Mouse (Mus musculus) thymus, postnatal 0 days (tissue): Measurements from ENCODE around the gene Pnp. TPM values are rescaled to one million over a fixed set of nuclear protein-coding genes. Genes with fewer than 3 reads are reported as not detected.
"Not testable (repeated sequence)": the region's sequence is repeated elsewhere in the genome, so short reads cannot be mapped to it uniquely, and the experiment has no call there.

Experiments
- DNase-seq: peaks from one replicate; pipeline ENCODE4 v3.0.0-alpha.2; 2015; ENCODE audit warnings: low spot score
- polyA plus RNA-seq: library from polyadenylated mRNA; unstranded; fragments of >200 nt; fragmentation: Nextera tagmentation; extraction: Ambion mirVana; gene quantifications from 2 replicates; pipeline ENCODE4 v1.2.1, GENCODE M21; 2015

Gene Pnp
- polyA plus RNA-seq, 1 experiment from 2014 or later: 54.2 TPM

DNA sequence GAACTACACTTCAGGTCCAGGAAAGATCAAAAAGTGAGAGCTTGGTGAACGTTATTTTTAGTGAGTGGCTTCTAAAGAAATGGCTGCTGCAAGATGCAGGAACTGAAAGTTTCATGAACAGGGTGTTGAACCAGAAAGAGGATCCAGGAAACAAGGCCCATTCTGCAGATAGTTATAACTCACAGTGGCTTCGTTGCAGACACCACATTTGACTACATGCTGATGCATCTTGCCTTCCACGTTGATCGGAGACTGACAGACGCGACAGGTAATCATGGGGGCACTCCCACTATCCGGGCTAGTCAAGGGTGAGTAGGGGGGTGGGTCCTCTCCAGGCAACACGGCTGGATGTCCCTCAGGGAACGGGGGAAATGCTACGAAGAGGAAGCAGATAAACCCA is 931 bp upstream of the Pnp start:
- no peak for DNase-seq

DNA sequence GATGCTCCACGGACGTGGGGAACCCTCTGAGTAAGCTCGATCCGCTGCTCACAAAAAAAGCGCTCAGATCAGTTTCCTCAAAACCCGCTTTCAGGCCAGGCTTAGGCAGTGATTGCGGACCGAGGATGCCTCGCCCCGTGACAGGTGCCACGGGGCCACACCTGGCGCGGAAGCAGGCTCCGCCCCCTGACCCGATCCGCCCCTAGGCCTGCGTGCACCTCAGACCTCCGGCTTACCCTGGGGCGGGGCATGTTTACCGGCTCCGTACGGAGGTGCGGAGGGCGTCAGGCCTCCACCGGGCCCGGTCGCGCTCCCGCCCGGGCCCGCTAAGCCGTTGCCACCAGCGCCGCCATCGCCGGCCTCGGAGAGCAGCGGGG is 517 bp upstream of the Pnp start:
- peak; percentile 68 for DNase-seq

DNA sequence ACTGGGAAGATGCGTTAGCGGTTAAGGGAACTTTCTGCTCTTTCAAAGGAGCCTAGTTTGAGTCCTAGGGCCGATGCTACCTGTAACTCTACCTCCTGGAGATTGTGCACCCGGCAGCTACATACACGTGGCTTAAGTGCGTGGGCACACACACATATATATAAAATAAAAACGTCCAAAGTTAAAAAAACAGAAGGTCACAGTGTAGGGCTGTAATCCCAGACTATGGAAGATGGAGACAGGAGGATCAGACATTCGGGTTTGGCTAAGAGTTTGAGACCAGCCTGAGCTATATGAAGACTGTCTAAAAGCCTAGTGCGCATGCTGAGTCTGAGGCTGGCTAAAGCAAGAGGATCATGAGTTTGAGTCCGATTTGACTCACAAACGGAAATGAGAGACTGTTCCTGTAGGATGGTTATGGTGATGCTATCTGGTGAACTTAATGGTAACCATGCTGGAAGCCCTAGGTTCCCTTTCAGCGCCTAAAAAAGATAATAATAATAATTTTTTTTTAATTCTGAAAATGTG is 675 bp downstream of the Pnp start:
- DNase-seq: no peak

DNA sequence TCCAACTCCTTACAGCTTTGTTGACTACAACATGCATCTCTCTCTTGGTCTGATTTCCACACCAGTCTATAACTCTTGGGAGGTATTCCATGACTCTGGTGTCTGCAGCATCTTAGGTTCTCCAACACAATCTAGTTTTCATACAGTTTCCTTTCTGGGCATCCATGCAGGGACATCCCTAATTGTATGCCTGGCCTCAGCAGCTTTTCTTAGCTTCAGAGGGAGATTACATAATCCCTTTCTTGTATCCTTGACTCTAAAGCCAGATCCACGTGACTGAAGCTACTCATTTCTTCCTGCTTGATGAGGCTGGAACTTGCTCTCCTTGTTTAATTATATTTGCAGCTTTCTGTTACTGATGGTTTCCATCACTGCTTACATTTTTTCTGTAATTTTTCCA is 5.8 kb downstream of the Pnp start:
- DNase-seq: no peak

DNA sequence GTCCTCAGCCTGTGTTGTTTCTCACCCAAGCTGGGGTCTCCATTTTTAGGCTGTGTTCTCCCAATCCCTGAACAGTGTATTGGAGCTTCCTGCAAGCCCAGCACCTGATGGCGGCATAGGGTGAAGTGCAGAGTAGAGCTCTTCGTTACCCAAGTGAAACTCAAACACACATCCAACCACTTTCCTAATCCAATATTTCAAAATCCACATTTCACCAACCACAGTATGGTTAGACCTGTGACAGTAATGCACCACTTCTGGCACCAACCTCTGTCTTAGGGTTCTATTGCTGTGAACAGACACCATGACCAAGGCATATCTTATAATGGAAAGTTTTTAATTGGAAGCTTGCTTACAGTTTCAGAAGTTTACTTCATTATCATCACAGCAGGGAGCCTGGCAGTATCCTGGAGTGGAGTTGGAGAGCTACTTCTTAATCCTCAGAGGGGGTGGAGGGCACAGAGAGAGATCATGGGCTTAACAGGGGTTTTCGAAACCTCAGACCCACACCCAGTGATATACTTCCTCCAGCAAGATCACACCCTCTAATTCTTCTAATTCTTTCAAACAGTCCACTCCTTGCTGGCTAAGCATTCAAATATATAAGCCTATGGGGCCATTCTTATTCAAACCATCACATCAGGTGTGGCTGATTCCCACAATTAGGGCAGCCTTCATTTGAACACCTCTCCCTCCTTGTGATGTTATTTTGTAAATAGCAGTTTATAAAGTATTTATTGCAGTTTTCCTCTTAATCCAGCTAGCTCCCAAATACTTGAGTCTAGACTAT is 7.4 kb downstream of the Pnp start:
- DNase-seq: no peak

DNA sequence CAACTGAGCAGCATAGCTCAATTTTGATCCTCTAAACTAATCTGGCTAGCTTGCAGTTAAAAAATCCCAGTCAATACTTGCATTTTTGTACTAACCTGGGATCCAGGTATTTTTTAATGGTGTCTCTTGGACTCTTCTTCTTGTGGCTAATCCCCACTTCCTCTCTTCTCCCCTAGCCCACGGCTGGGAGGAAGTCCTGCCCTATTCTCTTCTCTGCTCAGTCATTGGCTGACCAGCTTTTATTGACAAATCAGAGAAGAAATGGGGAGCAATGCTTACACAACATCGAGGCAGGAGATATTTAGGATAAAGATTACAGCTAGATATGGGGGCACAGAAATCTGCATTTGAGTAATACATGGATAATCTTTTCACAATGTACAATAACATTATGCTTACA is 8.1 kb downstream of the Pnp start:
- DNase-seq: no peak

DNA sequence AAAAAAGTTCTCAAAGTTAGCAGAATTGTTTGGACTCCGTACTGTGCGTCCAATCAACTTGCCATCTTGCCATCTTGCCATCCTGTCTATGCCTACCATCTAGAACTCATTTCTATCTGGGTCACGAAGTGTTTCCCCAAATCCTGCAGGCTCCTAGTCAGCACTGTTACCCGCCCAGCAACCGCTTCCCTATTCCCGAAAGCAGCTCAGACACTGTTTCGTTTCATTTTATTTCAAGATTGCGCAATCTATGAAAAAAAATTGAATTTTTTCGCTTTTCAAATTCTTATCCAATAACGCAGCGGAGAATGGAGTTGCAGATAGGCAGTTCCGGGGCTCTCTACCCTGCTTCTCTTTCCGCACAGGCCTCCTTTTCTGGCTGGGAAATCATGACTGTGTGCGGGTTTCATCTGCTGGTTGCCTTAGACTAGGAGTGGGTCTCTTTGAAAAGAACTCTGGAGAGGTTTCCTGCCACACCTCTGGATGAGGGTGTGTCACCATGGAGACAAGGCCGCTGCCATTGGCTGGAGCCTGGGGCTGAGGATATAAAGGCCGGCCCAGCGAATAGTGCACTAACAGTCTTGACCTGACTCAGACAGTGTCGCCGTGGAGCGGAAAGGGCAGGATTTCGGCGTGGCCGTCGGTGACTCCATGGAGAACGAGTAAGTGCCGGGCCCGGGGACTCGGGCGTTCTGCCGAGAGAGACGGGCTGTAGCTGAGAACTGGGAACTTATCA is 13.2 kb downstream of the Pnp start, which contains the start of gene Gm49342:
Gene Gm49342 (plus strand): TSS at position 586 of the 736 bp plus-strand sequence.
- peak; percentile 76 for DNase-seq

DNA sequence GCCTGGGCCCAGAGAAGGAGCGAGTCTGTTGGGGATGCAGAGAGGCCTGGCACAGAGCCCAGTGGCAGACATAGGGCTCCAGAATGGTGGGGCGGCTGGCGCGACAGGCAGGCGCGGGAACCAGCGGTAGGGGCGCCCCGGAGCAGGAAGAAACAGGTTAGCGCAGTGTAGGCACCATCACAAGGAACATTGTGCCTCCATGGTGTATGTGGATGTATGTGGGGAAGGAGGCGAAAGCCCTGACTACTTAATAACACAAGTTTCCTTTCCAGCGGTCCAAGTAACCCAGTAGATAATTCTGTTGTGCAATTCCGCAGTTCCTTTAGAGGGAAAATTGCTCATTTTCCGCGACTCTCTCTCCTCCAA is 13.8 kb downstream of the Pnp start:
- peak; percentile 56 for DNase-seq

DNA sequence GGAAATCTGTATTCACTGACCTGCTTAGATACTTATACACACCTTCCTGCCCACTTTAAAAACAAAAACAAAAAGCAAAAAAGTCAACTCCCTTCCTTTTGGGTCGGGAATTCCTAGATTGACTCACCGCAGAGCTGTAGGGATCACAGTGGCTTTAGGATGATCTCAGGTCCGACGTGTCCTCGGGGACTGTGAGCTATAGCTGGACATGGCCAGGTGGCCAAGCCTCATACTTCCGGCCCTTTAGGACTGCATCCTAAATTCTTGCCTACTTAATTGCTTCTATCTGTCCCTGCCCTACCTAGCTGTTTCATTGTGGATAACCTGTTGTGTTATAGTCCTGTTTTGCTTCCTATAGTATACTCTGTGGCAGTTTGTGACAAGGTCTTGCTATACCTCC is 14.2 kb downstream of the Pnp start:
- not testable (repeated sequence) for DNase-seq

DNA sequence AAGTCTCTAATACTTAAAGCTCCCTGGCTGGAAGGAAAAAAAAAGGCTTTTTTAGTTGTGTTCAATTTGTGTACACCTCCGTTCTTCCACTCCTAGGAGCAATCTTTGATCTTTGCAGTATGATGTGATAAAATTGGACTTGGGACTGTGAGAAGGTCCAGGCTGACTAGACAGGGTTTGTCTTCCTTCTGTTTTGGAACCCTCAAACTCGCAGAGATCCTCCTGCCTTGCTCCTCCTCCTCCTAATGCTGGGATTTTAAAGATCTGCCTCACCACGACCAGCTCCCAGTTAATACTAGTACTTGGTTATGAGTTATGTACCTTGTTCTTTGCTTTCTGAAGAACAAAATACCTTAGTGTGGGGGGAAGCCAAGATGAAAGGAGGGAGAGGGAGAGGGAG is 14.6 kb downstream of the Pnp start:
- not testable (repeated sequence) for DNase-seq

DNA sequence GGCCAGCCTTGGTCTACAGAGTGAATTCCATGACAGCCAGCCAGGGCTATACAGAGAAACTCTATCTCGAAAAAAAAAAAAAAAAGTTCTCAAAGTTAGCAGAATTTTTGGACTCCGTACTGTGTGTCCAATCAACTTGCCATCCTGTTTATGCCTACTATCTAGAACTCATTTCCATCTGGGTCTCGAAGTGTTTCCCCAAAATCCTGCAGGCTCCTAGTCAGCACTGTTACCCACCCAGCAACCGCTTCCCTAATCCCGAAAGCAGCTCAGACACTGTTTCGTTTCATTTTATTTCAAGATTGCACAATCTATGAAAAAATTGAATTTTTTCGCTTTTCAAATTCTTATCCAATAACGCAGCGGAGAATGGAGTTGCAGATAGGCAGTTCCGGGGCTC is 24.6 kb downstream of the Pnp start:
- no peak for DNase-seq

DNA sequence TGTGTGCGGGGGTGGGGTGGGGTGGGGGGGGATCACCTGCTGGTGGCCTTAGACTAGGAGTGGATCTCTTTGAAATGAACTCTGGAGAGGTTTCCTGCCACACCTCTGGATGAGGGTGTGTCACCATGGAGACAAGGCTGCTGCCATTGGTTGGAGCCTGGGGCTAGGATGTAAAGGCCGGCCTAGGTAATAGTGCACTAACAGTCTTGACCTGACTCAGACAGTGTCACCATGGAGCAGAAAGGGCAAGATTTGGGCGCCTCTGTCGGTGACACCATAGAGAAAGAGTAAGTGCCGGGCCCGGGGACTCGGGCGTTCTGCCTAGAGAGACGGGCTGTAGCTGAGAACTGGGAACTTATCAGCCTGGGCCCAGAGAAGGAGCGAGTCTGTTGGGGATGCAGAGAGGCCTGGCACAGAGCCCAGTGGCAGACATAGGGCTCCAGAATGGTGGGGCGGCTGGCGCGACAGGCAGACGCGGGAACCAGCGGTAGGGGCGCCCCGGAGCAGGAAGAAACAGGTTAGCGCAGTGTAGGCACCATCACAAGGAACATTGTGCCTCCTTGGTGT is 25.1 kb downstream of the Pnp start, which contains the start of gene Pnp2:
Gene Pnp2 (plus strand): TSS at position 51 of the 567 bp plus-strand sequence.
- peak; percentile 22 for DNase-seq

DNA sequence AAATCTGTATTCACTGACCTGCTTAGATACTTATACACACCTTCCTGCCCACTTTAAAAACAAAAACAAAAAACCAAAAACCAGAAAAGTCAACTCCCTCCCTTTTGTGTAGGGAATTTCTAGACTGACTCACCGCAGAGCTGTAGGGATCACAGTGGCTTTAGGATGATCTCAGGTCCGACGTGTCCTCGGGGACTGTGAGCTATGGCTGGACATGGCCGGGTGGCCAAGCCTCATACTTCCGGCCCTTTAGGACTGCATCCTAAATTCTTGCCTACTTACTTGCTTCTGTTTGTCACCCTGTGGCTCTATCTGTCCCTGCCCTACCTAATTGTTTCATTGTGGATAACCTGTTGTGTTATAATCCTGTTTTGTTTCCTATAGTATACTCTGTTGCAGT is 25.8 kb downstream of the Pnp start:
- DNase-seq: not testable (repeated sequence)

DNA sequence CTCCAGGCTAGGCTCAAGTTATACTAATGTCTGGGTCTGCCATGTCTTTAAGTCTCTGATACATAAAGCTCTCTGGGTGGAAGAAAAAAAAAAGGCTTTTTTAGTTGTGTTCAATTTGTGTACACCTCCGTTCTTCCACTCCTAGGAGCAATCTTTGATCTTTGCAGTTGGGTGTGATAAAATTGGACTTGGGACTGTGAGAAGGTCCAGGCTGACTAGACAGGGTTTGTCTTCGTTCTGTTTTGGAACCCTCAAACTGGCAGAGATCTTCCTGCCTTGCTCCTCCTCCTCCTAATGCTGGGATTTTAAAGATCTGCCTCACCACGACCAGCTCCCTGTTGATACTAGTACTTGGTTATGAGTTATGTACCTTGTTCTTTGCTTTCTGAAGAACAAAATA is 26.3 kb downstream of the Pnp start:
- DNase-seq: not testable (repeated sequence)

DNA sequence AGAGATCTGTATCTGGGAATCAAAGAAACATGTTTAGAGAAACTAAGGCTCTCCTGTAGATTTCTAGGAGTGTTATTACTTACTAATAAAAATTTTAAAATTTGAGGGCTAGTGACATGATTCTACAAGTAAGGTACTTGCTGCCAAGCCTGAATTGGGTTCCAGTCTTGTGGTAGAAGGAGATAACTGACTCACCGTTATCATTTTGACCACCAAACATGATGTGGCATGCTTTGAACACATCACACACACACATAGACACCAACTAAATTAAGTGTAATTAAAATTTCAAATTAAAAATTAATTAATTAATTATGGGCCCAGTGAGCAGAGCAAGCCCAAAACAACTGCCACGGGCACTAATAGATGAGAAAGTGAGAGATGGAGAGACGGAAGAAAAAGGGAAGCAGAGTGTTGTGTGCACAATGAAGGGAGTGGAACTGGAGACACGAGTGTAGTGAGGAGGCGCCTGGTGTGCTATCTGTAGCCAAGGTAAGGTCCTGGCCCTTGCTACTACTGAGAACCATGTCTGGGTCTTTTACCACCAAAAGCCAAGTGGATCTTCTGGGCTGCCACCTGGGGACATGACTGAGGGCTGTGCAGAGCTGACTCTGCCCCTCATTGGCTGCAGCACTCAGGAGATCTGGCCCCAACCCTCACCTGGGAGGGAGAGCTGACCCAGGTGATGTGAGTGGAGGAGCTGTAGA is 27.6 kb downstream of the Pnp start:
- not testable (repeated sequence) for DNase-seq

DNA sequence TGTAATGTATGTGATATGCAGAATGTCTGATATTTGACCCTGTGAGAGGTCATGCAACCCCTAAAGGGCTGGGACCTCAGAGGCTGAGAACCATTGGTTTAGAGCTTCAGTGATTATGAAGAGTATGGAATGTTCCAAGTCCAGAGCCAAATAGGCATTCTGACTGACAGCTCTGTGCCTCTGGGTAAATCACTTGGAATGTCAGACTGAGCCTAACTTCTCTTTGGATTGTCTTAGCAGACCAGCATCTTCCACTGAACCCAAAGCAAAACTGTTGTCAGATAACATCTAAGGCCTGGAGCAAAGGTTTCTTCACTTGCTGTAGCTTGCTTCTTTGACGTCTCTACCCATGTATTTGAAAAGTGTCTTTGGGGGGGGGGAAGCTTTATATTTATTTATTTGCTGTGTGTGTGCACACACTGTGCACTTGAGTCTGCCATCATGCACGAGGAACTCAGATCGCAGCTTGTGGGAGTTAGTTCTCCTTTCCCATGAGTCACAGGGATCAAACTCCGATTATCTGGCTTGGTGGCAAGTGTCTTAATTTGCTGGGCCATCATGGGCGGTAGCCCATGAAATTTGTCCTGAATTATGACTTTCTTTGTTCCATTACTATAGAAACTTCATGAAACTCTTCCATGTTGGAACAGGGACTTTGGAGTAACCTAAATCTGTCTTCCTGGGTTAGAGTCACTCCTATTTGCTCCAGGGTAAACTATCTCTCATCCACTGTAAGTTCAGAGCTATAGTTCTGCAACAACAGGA is 37.5 kb downstream of the Pnp start:
- DNase-seq: no peak

DNA sequence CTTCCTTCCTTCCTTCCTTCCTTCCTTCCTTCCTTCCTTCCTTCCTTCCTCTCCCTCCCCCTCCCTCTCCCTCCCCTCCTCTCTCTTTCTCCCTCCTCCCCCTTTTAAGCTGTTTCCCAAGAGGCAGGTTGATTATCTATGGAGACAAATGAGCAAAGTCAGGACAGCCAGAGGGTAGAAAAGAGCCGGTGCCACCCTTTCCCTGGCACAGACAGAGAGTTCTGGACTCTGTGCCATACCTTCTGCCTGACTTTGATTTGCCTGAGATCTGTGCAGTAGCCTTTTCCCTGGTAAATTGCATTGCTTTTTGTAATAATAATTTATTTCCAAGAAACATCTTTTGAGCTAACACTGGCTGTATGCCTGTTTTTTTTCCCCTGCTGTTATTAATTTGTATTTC is 38.2 kb downstream of the Pnp start:
- DNase-seq: no peak

DNA sequence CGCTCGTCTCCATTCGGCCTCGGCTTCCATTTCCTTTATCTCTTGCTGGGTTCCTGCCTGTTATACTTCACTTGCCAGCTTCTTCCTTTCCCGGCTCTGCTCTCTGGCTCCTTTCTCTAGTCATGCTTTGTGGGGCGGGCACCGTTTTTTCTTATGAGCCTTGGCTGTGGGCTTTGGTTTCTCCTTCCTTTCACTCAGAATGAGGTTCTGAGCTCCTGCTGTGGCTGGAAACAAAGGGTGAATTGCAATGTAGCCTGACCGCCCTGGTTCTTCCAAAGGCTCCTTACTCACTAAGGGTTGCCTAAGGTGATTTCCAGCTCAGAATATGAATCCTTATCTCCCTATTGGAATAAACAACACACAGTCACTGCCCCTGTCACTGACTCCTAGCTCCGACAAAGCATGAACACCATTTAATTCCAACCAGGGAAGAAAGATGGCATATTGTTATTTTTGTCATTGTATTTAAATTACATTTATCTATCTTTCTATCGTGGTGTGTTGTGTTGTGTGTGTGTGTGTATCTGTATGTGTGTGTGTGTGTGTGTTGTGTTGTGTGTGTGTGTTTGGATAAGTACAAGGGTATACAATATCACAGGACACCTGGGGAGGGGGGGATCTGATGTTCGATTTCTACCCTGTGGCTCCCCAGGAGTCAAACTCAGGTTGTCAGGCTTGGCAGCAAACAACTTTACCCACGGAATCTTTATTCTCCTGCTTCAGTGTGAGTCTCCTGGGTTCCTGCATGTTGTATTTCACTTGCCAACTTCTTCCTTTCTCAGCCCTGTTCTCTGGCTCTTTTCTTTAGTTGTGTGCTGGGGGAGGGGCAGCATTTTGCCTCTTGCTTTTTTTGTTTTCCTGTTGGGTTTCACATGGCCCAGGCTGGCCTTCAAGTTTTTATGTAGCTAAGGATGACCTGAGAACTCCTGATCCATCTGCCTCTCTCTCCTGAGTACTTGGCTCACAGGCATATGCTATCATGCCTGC is 39.0 kb downstream of the Pnp start:
- DNase-seq: no peak

DNA sequence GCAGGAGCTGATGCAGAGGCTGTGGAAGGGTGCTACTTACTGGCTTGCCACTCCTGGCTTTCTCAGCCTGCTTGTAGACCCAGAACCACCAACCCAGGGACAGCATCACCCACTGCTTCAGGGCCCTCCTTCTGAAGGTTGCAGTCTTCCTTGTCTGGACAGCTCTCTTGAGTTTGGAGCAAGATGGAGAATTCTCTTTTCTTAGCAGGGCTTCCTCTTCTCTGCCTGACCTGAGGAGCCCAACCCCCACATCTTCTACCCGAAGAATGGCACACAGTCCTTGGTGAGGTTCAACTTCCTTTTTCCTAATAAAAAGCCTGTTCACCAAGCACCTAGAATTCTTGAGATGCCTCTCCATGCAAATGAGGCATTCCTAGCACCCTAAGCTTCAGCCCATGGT is 39.9 kb downstream of the Pnp start:
- DNase-seq: no peak

DNA sequence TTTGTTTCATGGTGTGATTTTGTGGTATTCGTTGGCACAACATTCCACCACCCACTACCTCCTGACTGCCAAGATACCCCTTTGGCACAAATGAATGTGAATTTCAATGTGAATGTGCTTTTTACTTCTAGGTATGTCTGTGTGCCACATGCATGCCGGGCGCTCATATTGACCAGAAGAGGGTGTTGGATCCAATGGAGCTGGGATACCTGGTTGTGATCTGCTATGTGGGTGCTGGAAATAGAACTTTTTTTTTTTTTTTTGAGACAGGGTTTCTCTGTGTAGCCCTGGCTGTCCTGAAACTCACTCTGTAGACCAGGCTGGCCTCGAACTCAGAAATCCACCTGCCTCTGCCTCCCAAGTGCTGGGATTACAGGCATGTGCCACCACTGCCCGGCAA is 42.2 kb downstream of the Pnp start:
- DNase-seq: not testable (repeated sequence)
